Mouse (Mus musculus) hindbrain, postnatal 0 days (tissue): ENCODE results near the gene Add3. TPM values are rescaled to one million over a fixed set of nuclear protein-coding genes. Genes with fewer than 3 reads are reported as not detected.

ENCODE experiments used
- ATAC-seq: fragments of 200-750 bp; cut with Nextera tagmentation; 2 replicates; pipeline ENCODE4 v1.8.0; 2017; ENCODE audit warnings: mild to moderate bottlenecking, moderate TSS enrichment, moderate library complexity
- DNase-seq: peaks from one replicate; pipeline ENCODE4 v3.0.0-alpha.2; 2015; ENCODE audit warnings: low spot score
- H3K27ac ChIP-seq: fragments of 300-500 bp; sonication (generic); 2 replicates; pipeline ENCODE4 v1.5.1; 2014; ENCODE audit warnings: mild to moderate bottlenecking
- H3K27me3 ChIP-seq: fragments of 300-500 bp; sonication (generic); 2 replicates; pipeline ENCODE4 v1.6.1; 2014; ENCODE audit warnings: low read length, mixed read lengths; ENCODE audit not compliant: insufficient read depth
- H3K36me3 ChIP-seq: fragments of 300-500 bp; sonication (generic); 2 replicates; pipeline ENCODE4 v1.6.1; 2014; ENCODE audit warnings: low read length, mixed read lengths; ENCODE audit not compliant: insufficient read depth
- H3K4me1 ChIP-seq: fragments of 300-500 bp; sonication (generic); 2 replicates; pipeline ENCODE4 v1.6.1; 2014; ENCODE audit warnings: antibody characterized with exemption, low read length, mixed read lengths; ENCODE audit not compliant: insufficient read depth
- H3K4me2 ChIP-seq: fragments of 300-500 bp; sonication (generic); 2 replicates; pipeline ENCODE4 v1.6.1; 2014; ENCODE audit warnings: low read depth, mild to moderate bottlenecking, low read length, moderate library complexity, mixed read lengths
- H3K4me3 ChIP-seq: fragments of 300-500 bp; sonication (generic); 2 replicates; pipeline ENCODE4 v1.5.1; 2014; ENCODE audit warnings: low read length
- H3K9ac ChIP-seq: fragments of 300-500 bp; sonication (generic); replicated peaks from 2 replicates; pipeline ENCODE4 v1.6.1; 2014; ENCODE audit warnings: mild to moderate bottlenecking, low read length, moderate library complexity, mixed read lengths
- H3K9me3 ChIP-seq: fragments of 300-500 bp; sonication (generic); 2 replicates; pipeline ENCODE4 v1.6.1; 2016; ENCODE audit warnings: low read length, mixed read lengths
- CTCF ChIP-seq: IDR thresholded peaks from 2 replicates; pipeline ENCODE4 v1.5.1; 2016; ENCODE audit warnings: antibody characterized with exemption, control low read depth, low read depth
- WGBS: fragments of 180-500 bp; shearing (Covaris S2); extraction: QIAGEN DNeasy Blood & Tissue Kit; methylation state at CpG from one replicate; pipeline ENCODE4 v1.1.7; 2014; 5-methylcytosine and 5-hydroxymethylcytosine counted together
- polyA plus RNA-seq: library from polyadenylated mRNA; unstranded; fragments of >200 nt; fragmentation: Nextera tagmentation; extraction: Ambion mirVana; gene quantifications from 2 replicates; pipeline ENCODE4 v1.2.1, GENCODE M21; 2015
- total RNA-seq: library from RNA; depleted of rRNA; stranded (reverse); fragments of >200 nt; gene quantifications from 2 replicates; pipeline ENCODE4 v1.2.3, GENCODE M21; 2014

The Add3 gene
- total and polyA plus RNA-seq, 2 experiments from 2014 or later: 56.7 to 65.2 TPM

DNA sequence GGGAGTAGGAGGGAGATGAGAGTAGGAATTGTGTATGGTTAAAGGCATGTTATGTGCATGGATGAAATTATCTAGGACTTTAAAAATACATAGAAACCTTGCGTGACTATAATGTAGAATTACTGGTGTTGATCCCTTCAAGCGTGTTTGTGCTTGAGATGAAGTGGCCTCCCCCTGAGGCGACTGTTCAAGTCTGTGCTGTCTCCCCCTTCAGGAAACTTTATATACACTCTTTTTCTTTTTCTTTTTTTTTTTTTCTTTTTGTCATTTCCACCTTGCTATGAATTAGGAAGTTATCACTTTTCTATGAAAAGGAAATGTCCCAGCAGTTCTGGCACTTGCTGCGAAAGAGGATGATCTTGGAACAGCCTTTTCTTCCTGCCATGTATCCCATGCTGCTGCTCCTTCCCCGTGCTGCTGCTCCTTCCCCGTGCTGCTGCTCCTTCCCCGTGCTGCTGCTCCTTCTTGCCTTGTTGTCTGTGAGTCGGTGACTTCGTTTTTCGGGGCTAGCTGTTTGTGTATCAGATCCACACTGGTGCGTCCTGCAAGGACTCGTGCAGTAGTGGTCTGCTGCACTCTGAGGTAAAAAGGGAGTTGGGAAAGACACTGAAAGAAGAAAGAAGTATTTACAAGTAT lies 40.0 kb downstream of the Add3 start:
- no peak overlapping the region for H3K4me2 ChIP-seq
- no peak for TF ChIP-seq CTCF
- H3K9ac ChIP-seq: no peak overlapping the region
- DNase-seq (no peak), ATAC-seq (no peak)
- peak overlapping the region; percentile 8; the same call in 1 of the 2 replicates for H3K27ac ChIP-seq
- H3K9me3 ChIP-seq: no peaks in the 10 kb centered on the region; the same call in 1 of the 2 replicates
- H3K27me3 ChIP-seq: no peaks in the 10 kb centered on the region
- H3K36me3 ChIP-seq: no peaks in the 10 kb centered on the region
- H3K4me3 ChIP-seq: no peak overlapping the region
- WGBS: 73% methylated on average over 12 of the region's 12 CpGs
- peaks cover 10% of the 10 kb centered on the region for H3K4me1 ChIP-seq

DNA sequence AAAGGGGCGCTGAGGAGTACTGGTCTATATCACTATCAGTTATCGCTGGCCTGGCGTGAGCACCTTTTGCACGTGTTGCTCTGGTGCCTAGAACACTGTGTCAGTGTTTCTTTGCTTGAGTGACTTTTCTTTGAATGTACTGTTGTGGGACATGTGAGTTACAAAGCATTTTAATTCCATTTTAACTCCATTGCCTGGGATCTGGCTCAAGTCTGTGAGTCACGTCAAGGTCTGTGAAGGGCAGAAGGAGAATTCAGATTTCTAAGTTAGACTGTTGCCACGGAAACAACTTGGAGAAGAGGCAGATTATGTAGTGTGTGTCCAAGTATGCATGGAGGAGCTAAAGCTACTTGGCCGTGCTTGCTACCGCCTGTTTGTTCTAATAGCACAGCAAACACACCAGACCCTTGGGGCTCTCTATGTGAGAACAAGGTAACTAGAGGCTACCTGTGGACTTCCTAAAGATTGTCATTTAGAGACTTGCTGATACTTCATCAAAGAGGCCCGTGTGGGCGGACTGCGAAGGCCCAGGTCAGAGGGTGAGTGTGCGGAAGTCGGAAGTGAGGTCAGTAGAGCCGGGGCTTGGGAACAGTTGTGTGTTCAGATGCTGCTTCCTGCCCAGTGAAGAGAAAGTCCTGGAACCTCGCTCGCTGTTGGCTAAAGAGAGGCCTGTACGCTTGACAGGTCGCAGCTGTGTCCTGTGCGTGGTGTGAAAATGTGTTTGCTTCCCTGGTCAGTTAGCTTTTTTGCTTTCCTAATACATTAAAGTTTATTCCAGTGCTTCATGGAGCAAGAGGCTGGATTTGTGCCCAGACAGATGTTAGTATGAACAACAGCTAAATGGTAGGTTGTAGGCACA lies 41.0 kb downstream of the Add3 start:
- no peaks in the 10 kb centered on the region; the same call in 1 of the 2 replicates for H3K9me3 ChIP-seq
- no peak overlapping the region for H3K4me2 ChIP-seq
- H3K4me3 ChIP-seq: no peak overlapping the region
- no peaks in the 10 kb centered on the region for H3K36me3 ChIP-seq
- peak; percentile 79 for ATAC-seq
- no peaks in the 10 kb centered on the region for H3K27me3 ChIP-seq
- peaks cover 10% of the 10 kb centered on the region for H3K4me1 ChIP-seq
- H3K27ac ChIP-seq: peak overlapping the region; percentile 55
- TF ChIP-seq CTCF: no peak
- H3K9ac ChIP-seq: no peak overlapping the region
- 54% methylated on average over 19 of the region's 19 CpGs for WGBS
- DNase-seq: peak; percentile 62

GRCm38 (mm10) chr19:53183620-53184019 lies 43.4 kb downstream of the Add3 start:
- Histone ChIP-seq H3K9me3 (no peaks in the 10 kb centered on the region), H3K36me3 (no peaks in the 10 kb centered on the region), H3K4me3 (no peak overlapping the region), H3K4me2 (no peak overlapping the region), H3K9ac (no peak overlapping the region), H3K27ac (0 out of 2 replicates have a peak overlapping the region, but pooled peaks have one; percentile 6), H3K27me3 (no peaks in the 10 kb centered on the region), H3K4me1 (peaks cover 10% of the 10 kb centered on the region)
- ATAC-seq (no peak), DNase-seq (no peak)
- TF ChIP-seq CTCF: no peak
- WGBS: 67% methylated on average over 9 of the region's 9 CpGs

GRCm38 (mm10) chr19:53184216-53184615 lies 44.0 kb downstream of the Add3 start:
- WGBS: 49% methylated on average over 10 of the region's 10 CpGs
- H3K9me3 ChIP-seq: no peaks in the 10 kb centered on the region
- no peaks in the 10 kb centered on the region for H3K36me3 ChIP-seq
- no peak overlapping the region for H3K4me2 ChIP-seq
- H3K4me3 ChIP-seq: no peak overlapping the region
- no peak overlapping the region for H3K9ac ChIP-seq
- ATAC-seq: no peak
- DNase-seq: no peak
- peaks cover 10% of the 10 kb centered on the region for H3K4me1 ChIP-seq
- no peaks in the 10 kb centered on the region for H3K27me3 ChIP-seq
- no peak overlapping the region for H3K27ac ChIP-seq
- no peak for TF ChIP-seq CTCF

- Histone ChIP-seq H3K4me3 (no peak overlapping the region), H3K27ac (no peak overlapping the region), H3K9ac (no peak overlapping the region), H3K4me2 (no peak overlapping the region), H3K4me1 (peaks cover 10% of the 10 kb centered on the region), H3K9me3 (no peaks in the 10 kb centered on the region), H3K27me3 (no peaks in the 10 kb centered on the region), H3K36me3 (no peaks in the 10 kb centered on the region)
- TF ChIP-seq CTCF: no peak
- ATAC-seq (no peak), DNase-seq (no peak)
- 83% methylated on average over 5 of the region's 5 CpGs for WGBS
Observed at GRCm38 (mm10) chr19:53184911-53185310, 44.7 kb downstream of the Add3 start.

GRCm38 (mm10) chr19:53185486-53186134 lies 45.4 kb downstream of the Add3 start:
- ATAC-seq: no peak
- H3K9ac ChIP-seq: no peak overlapping the region

More at GRCm38 (mm10) chr19:53185486-53186134, 45.4 kb downstream of the Add3 start:
- DNase-seq: no peak
- H3K4me1 ChIP-seq: peaks cover 10% of the 10 kb centered on the region
- no peak overlapping the region for H3K4me2 ChIP-seq
- no peaks in the 10 kb centered on the region for H3K9me3 ChIP-seq
- no peaks in the 10 kb centered on the region for H3K36me3 ChIP-seq
- no peak overlapping the region for H3K27ac ChIP-seq
- no peak overlapping the region for H3K4me3 ChIP-seq
- 71% methylated on average over 8 of the region's 8 CpGs for WGBS
- no peak for TF ChIP-seq CTCF
- no peaks in the 10 kb centered on the region for H3K27me3 ChIP-seq
